Mouse (Mus musculus): Measurements from ENCODE around the gene E130114P18Rik. TPM values are rescaled to one million over a fixed set of nuclear protein-coding genes. Genes with fewer than 3 reads are reported as not detected.

E130114P18Rik gene
- 1 to 10 TPM; 6.6 to 6.9 TPM for total RNA-seq (2021)
- long read RNA-seq, experiment 1, partial matches to known transcripts: 0 of 7 reads
- long read RNA-seq, experiment 1, other reads (novel, unspliced or antisense): 3 of 7 reads
- long read RNA-seq, experiment 2, partial matches to known transcripts: 0 of 6 reads
- long read RNA-seq, experiment 2, other reads (novel, unspliced or antisense): 2 of 6 reads

GRCm38 (mm10) chr4:97777706-97778176, at the start of gene E130114P18Rik:
E130114P18Rik (minus strand) TSS chr4:97778078.
- peak; percentile 39 to 59 for DNase-seq (ENCODE audit: low spot score in 2 of 2)
- intact Hi-C loops (cut with DNase I): loop anchor here (5.0 kb wide), 1 partner anchor 330 kb away; no protein-coding TSS in a partner anchor

GRCm38 (mm10) chr4:97827115-97827514, 49.2 kb upstream of the E130114P18Rik start:
- intact Hi-C loops (cut with DNase I): no loop called here
- no peak for DNase-seq (ENCODE audit: low spot score in 2 of 2)

- no peak for DNase-seq (ENCODE audit: low spot score in 2 of 2)
- intact Hi-C loops (cut with DNase I): no loop called here
Observed at GRCm38 (mm10) chr4:97825841-97826240, 48.0 kb upstream of the E130114P18Rik start.

- intact Hi-C loops (cut with DNase I): no loop called here
- no peak for DNase-seq (ENCODE audit: low spot score in 2 of 2)
Observed at GRCm38 (mm10) chr4:97825432-97825831, 47.6 kb upstream of the E130114P18Rik start.

- intact Hi-C loops (cut with DNase I): no loop called here
- no peak for DNase-seq (ENCODE audit: low spot score in 2 of 2)
Observed at GRCm38 (mm10) chr4:97824451-97824850, 46.6 kb upstream of the E130114P18Rik start.

- no peak for DNase-seq (ENCODE audit: low spot score in 2 of 2)
- intact Hi-C loops (cut with DNase I): no loop called here
Observed at GRCm38 (mm10) chr4:97823512-97823911, 45.6 kb upstream of the E130114P18Rik start.

GRCm38 (mm10) chr4:97821556-97822251, 43.8 kb upstream of the E130114P18Rik start:
- intact Hi-C loops (cut with DNase I): no loop called here
- no peak for DNase-seq (ENCODE audit: low spot score in 2 of 2)

- DNase-seq (ENCODE audit: low spot score in 2 of 2): no peak
- intact Hi-C loops (cut with DNase I): no loop called here
Observed at GRCm38 (mm10) chr4:97820474-97821259, 42.8 kb upstream of the E130114P18Rik start.

GRCm38 (mm10) chr4:97819101-97819500, 41.2 kb upstream of the E130114P18Rik start:
- DNase-seq (ENCODE audit: low spot score in 2 of 2): no peak
- intact Hi-C loops (cut with DNase I): no loop called here

GRCm38 (mm10) chr4:97818498-97818897, 40.6 kb upstream of the E130114P18Rik start:
- intact Hi-C loops (cut with DNase I): no loop called here
- no peak for DNase-seq (ENCODE audit: low spot score in 2 of 2)

GRCm38 (mm10) chr4:97817741-97818140, 39.9 kb upstream of the E130114P18Rik start:
- DNase-seq (ENCODE audit: low spot score in 2 of 2): no peak
- intact Hi-C loops (cut with DNase I): no loop called here

- intact Hi-C loops (cut with DNase I): no loop called here
- no peak for DNase-seq (ENCODE audit: low spot score in 2 of 2)
Observed at GRCm38 (mm10) chr4:97816753-97817152, 38.9 kb upstream of the E130114P18Rik start.

GRCm38 (mm10) chr4:97816001-97816400, 38.1 kb upstream of the E130114P18Rik start:
- intact Hi-C loops (cut with DNase I): no loop called here
- DNase-seq (ENCODE audit: low spot score in 2 of 2): no peak

GRCm38 (mm10) chr4:97814515-97814914, 36.6 kb upstream of the E130114P18Rik start:
- intact Hi-C loops (cut with DNase I): no loop called here
- DNase-seq (ENCODE audit: low spot score in 2 of 2): no peak

- no peak for DNase-seq (ENCODE audit: low spot score in 2 of 2)
- intact Hi-C loops (cut with DNase I): no loop called here
Observed at GRCm38 (mm10) chr4:97813996-97814395, 36.1 kb upstream of the E130114P18Rik start.

- DNase-seq (ENCODE audit: low spot score in 2 of 2): no peak
Observed at GRCm38 (mm10) chr4:97813035-97813434, 35.2 kb upstream of the E130114P18Rik start.

GRCm38 (mm10) chr4:97810348-97810939, 32.6 kb upstream of the E130114P18Rik start:
- DNase-seq (ENCODE audit: low spot score in 2 of 2): no peak
- intact Hi-C loops (cut with DNase I): no loop called here

More at GRCm38 (mm10) chr4:97813035-97813434, 35.2 kb upstream of the E130114P18Rik start:
- intact Hi-C loops (cut with DNase I): no loop called here

GRCm38 (mm10) chr4:97809582-97810295, 31.9 kb upstream of the E130114P18Rik start:
- intact Hi-C loops (cut with DNase I): no loop called here
- DNase-seq (ENCODE audit: low spot score in 2 of 2): no peak

- intact Hi-C loops (cut with DNase I): no loop called here
- no peak for DNase-seq (ENCODE audit: low spot score in 2 of 2)
Observed at GRCm38 (mm10) chr4:97808885-97809284, 31.0 kb upstream of the E130114P18Rik start.

All from left cerebral cortex, postnatal 14 days (tissue).